Mouse (Mus musculus): ENCODE measurements at regions not wholly inside any gene's neighbourhood (a gene's known extent, or its start where the extent isn't known, plus 50 kb on each side); places are given as distances from the start of the nearest gene placed in this dataset.

GRCm38 (mm10) chr6:135473146-135473545 lies 110.8 kb downstream of the Emp1 start:
- TF ChIP-seq CTCF (IDR thresholded peaks at IDR 0.05): no peak; the same call in 1 of the 2 replicates
- H3K4me3 ChIP-seq: no peak overlapping the region
- no peak for DNase-seq (ENCODE audit: extremely low spot score in 1 of 2, low spot score in 2 of 2)
- intact Hi-C loops (cut with DNase I): no loop called here
- peak overlapping the region; percentile 9; the same call in 1 of the 2 replicates for H3K27ac ChIP-seq

- intact Hi-C loops (cut with DNase I): no loop called here
- DNase-seq (ENCODE audit: extremely low spot score in 1 of 2, low spot score in 2 of 2): no peak
- no peak overlapping the region for H3K27ac ChIP-seq
- TF ChIP-seq CTCF (IDR thresholded peaks at IDR 0.05): no peak
- H3K4me3 ChIP-seq: no peak overlapping the region
These were observed 126.5 kb downstream of the Emp1 start for GRCm38 (mm10) chr6:135488795-135489194.

GRCm38 (mm10) chr6:135493983-135494382 lies 131.6 kb downstream of the Emp1 start:
- intact Hi-C loops (cut with DNase I): loop anchor here (2.0 kb wide), 1 partner anchor 19 kb away; no protein-coding TSS in a partner anchor
- TF ChIP-seq CTCF (IDR thresholded peaks at IDR 0.05): no peak
- DNase-seq (ENCODE audit: extremely low spot score in 1 of 2, low spot score in 2 of 2): no peak
- H3K4me3 ChIP-seq: no peak overlapping the region
- no peak overlapping the region for H3K27ac ChIP-seq

GRCm38 (mm10) chr6:135495841-135496240 lies 133.5 kb downstream of the Emp1 start:
- no peak overlapping the region for H3K4me3 ChIP-seq
- TF ChIP-seq CTCF (IDR thresholded peaks at IDR 0.05): no peak
- H3K27ac ChIP-seq: peak overlapping the region; percentile 47
- DNase-seq (ENCODE audit: extremely low spot score in 1 of 2, low spot score in 2 of 2): no peak
- intact Hi-C loops (cut with DNase I): loop anchor here (2.0 kb wide), 1 partner anchor 21 kb away; no protein-coding TSS in a partner anchor

GRCm38 (mm10) chr6:135498592-135498991 lies 136.2 kb downstream of the Emp1 start:
- intact Hi-C loops (cut with DNase I): no loop called here
- TF ChIP-seq CTCF (IDR thresholded peaks at IDR 0.05): no peak
- no peak for DNase-seq (ENCODE audit: extremely low spot score in 1 of 2, low spot score in 2 of 2)
- Histone ChIP-seq H3K4me3 (no peak overlapping the region), H3K27ac (no peak overlapping the region)

GRCm38 (mm10) chr6:135500381-135500780 lies 138.0 kb downstream of the Emp1 start:
- DNase-seq (ENCODE audit: extremely low spot score in 1 of 2, low spot score in 2 of 2): no peak
- intact Hi-C loops (cut with DNase I): no loop called here
- Histone ChIP-seq H3K4me3 (no peak overlapping the region), H3K27ac (peak overlapping the region; percentile 57)
- no peak for TF ChIP-seq CTCF (IDR thresholded peaks at IDR 0.05)

- Histone ChIP-seq H3K27ac (no peak overlapping the region; the same call in 1 of the 2 replicates), H3K4me3 (no peak overlapping the region)
- DNase-seq (ENCODE audit: extremely low spot score in 1 of 2, low spot score in 2 of 2): no peak
- no peak for TF ChIP-seq CTCF (IDR thresholded peaks at IDR 0.05)
- intact Hi-C loops (cut with DNase I): no loop called here
These were observed 139.4 kb downstream of the Emp1 start for GRCm38 (mm10) chr6:135501791-135502190.

- Histone ChIP-seq H3K27ac (no peak overlapping the region), H3K4me3 (no peak overlapping the region)
- DNase-seq (ENCODE audit: extremely low spot score in 1 of 2, low spot score in 2 of 2): no peak
- intact Hi-C loops (cut with DNase I): no loop called here
- no peak for TF ChIP-seq CTCF (IDR thresholded peaks at IDR 0.05)
These were observed 140.1 kb downstream of the Emp1 start for GRCm38 (mm10) chr6:135502405-135502804.

- Histone ChIP-seq H3K4me3 (no peak overlapping the region), H3K27ac (peak overlapping the region; percentile 36)
- no peak for TF ChIP-seq CTCF (IDR thresholded peaks at IDR 0.05)
- no peak for DNase-seq (ENCODE audit: extremely low spot score in 1 of 2, low spot score in 2 of 2)
- intact Hi-C loops (cut with DNase I): no loop called here
These were observed 156.5 kb downstream of the Emp1 start for GRCm38 (mm10) chr6:135518710-135519437.

- TF ChIP-seq CTCF (IDR thresholded peaks at IDR 0.05): no peak
- DNase-seq (ENCODE audit: extremely low spot score in 1 of 2, low spot score in 2 of 2): no peak
- intact Hi-C loops (cut with DNase I): no loop called here
- Histone ChIP-seq H3K4me3 (no peak overlapping the region), H3K27ac (peak overlapping the region; percentile 36)
These were observed 157.1 kb downstream of the Emp1 start for GRCm38 (mm10) chr6:135519438-135519803.

- DNase-seq (ENCODE audit: extremely low spot score in 1 of 2, low spot score in 2 of 2): no peak
- no peak overlapping the region for H3K27ac ChIP-seq
- intact Hi-C loops (cut with DNase I): loop anchor here (10.0 kb wide), 2 partner anchors 274 to 304 kb away; no protein-coding TSS in a partner anchor
- H3K4me3 ChIP-seq: no peak overlapping the region
- TF ChIP-seq CTCF (IDR thresholded peaks at IDR 0.05): no peak
These were observed 158.5 kb downstream of the Emp1 start for GRCm38 (mm10) chr6:135520868-135521267.

- no peak overlapping the region; the same call in 1 of the 2 replicates for H3K27ac ChIP-seq
- H3K4me3 ChIP-seq: no peak overlapping the region
- peak; percentile 41 for TF ChIP-seq CTCF (IDR thresholded peaks at IDR 0.05)
- intact Hi-C loops (cut with DNase I): loop anchor here (5.0 to 10.0 kb wide), 3 partner anchors 270 to 377 kb away; no protein-coding TSS in a partner anchor
- no peak for DNase-seq (ENCODE audit: extremely low spot score in 1 of 2, low spot score in 2 of 2)
These were observed 162.5 kb downstream of the Emp1 start for GRCm38 (mm10) chr6:135524886-135525285.
